Mouse (Mus musculus) hindbrain, embryonic 12.5 days (tissue): ENCODE results near the gene Txndc16. TPM values are rescaled to one million over a fixed set of nuclear protein-coding genes. Genes with fewer than 3 reads are reported as not detected.

Source experiments
- ATAC-seq: fragments of 200-750 bp; cut with Nextera tagmentation; 2 replicates; pipeline ENCODE4 v1.8.0; 2017; ENCODE audit warnings: moderate TSS enrichment; ENCODE audit not compliant: low FRiP score
- H3K27ac ChIP-seq: fragments of 300-500 bp; sonication (generic); 2 replicates; pipeline ENCODE4 v1.5.1; 2016; ENCODE audit warnings: mild to moderate bottlenecking
- H3K27me3 ChIP-seq: fragments of 300-500 bp; sonication (generic); 2 replicates; pipeline ENCODE4 v1.6.1; 2016; ENCODE audit warnings: mild to moderate bottlenecking
- H3K36me3 ChIP-seq: fragments of 300-500 bp; sonication (generic); 2 replicates; pipeline ENCODE4 v1.6.1; 2016; ENCODE audit warnings: mild to moderate bottlenecking
- H3K4me1 ChIP-seq: fragments of 300-500 bp; sonication (generic); 2 replicates; pipeline ENCODE4 v1.6.1; 2016
- H3K4me2 ChIP-seq: fragments of 300-500 bp; sonication (generic); replicated peaks from 2 replicates; pipeline ENCODE4 v1.6.1; 2016; ENCODE audit warnings: mild to moderate bottlenecking
- H3K4me3 ChIP-seq: fragments of 300-500 bp; sonication (generic); 2 replicates; pipeline ENCODE4 v1.5.1; 2016; ENCODE audit warnings: mild to moderate bottlenecking
- H3K9ac ChIP-seq: fragments of 300-500 bp; sonication (generic); 2 replicates; pipeline ENCODE4 v1.6.1; 2016; ENCODE audit warnings: mild to moderate bottlenecking, moderate library complexity
- H3K9me3 ChIP-seq: fragments of 300-500 bp; sonication (generic); replicated peaks from 2 replicates; pipeline ENCODE4 v1.6.1; 2016; ENCODE audit warnings: mild to moderate bottlenecking
- WGBS: fragments of 180-500 bp; shearing (Covaris S2); methylation state at CpG from one replicate; pipeline ENCODE4 v1.1.7; 2016; 5-methylcytosine and 5-hydroxymethylcytosine counted together
- polyA plus RNA-seq: library from polyadenylated mRNA; unstranded; fragments of >200 nt; fragmentation: Nextera tagmentation; extraction: Ambion mirVana; gene quantifications from 2 replicates; pipeline ENCODE4 v1.2.1, GENCODE M21; 2016

Txndc16 gene
- polyA plus RNA-seq, 1 experiment from 2014 or later: 33.0 TPM

DNA sequence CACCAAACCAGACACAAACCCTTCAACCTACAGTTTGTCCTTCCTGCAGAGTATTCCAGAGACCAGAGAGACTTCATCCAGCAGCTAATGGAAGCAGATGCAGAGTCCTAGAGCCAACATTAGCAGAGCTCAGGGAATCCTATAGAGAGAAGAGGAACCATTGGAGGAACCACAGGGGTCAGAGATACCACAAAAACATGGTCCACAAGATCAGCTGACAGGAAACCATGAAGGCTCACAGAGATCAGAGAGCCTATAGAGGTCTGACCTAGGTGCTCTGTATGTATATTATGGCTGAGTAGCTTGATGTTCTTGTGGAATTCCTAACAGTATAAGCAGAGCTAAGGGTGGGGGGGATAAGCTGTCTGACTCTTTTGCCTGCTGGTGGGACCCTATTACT is 19.5 kb downstream of the Txndc16 start:
- H3K4me2 ChIP-seq: no peak overlapping the region
- no peak overlapping the region for H3K4me3 ChIP-seq
- H3K9ac ChIP-seq: no peak overlapping the region
- H3K9me3 ChIP-seq: no peaks in the 10 kb centered on the region
- H3K36me3 ChIP-seq: peaks cover 26% of the 10 kb centered on the region
- no peak for ATAC-seq
- H3K27ac ChIP-seq: no peak overlapping the region
- H3K27me3 ChIP-seq: no peaks in the 10 kb centered on the region
- H3K4me1 ChIP-seq: no peaks in the 10 kb centered on the region

- 88% methylated on average over 2 of the region's 2 CpGs for WGBS
- no peaks in the 10 kb centered on the region for H3K36me3 ChIP-seq
- ATAC-seq: no peak
- no peak overlapping the region for H3K27ac ChIP-seq
- H3K4me1 ChIP-seq: no peaks in the 10 kb centered on the region
- H3K9me3 ChIP-seq: peaks cover 5% of the 10 kb centered on the region; the same call in 1 of the 2 replicates
- no peaks in the 10 kb centered on the region for H3K27me3 ChIP-seq
- H3K9ac ChIP-seq: no peak overlapping the region
- H3K4me3 ChIP-seq: no peak overlapping the region
- H3K4me2 ChIP-seq: no peak overlapping the region
Measured at GRCm38 (mm10) chr14:45190999-45191398, 29.1 kb downstream of the Txndc16 start.

GRCm38 (mm10) chr14:45181611-45182010 is 38.5 kb downstream of the Txndc16 start:
- H3K27me3 ChIP-seq: no peaks in the 10 kb centered on the region
- no peak overlapping the region for H3K9ac ChIP-seq
- WGBS: 93% methylated on average over 4 of the region's 4 CpGs
- no peaks in the 10 kb centered on the region for H3K9me3 ChIP-seq
- no peak overlapping the region for H3K4me2 ChIP-seq
- no peak for ATAC-seq
- no peaks in the 10 kb centered on the region for H3K4me1 ChIP-seq
- H3K27ac ChIP-seq: no peak overlapping the region
- no peak overlapping the region for H3K4me3 ChIP-seq
- H3K36me3 ChIP-seq: peaks cover 10% of the 10 kb centered on the region; the same call in 1 of the 2 replicates

DNA sequence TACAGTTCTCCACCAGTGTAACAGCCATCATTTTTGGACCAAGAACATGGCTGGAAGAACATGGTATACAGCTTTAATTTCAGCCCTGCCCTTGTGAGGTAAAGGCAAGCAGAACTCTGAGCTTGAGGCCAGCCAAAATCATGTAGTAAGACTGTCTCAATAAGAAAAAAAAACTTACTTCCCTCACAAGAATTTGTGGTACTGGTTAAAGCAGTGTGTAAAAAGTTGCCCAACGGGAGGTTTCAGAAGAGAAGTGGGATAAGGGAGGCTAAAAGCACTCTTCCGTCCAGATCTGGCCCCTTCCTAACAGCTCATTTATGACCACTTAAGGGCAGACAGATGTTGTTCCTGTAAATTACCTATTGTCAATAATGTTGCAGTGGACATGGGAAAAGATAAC is 40.5 kb downstream of the Txndc16 start:
- no peak for ATAC-seq

DNA sequence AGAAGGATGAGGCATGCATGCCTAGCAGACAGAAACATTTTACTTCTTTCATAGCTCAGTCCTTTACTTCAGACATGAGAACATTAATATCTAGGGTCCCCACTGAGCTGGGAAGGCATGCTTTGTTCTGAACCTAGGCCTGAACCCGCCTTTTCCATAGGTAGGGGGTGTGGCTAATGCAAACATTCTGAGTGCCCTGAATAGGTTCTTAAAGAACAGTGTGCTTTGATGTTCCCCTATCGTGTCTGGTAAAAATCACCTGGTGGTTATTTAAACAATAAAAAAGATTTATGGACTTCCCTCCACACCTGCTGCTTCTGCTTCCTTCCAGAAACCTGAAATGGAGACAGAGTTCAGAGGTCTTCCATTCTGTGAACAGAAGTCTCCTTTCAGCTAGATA is 40.9 kb downstream of the Txndc16 start:
- Histone ChIP-seq H3K27ac (no peak overlapping the region), H3K4me1 (0 out of 2 replicates have a peak, but pooled peaks cover 2% of the 10 kb centered on the region), H3K27me3 (no peaks in the 10 kb centered on the region), H3K4me3 (no peak overlapping the region), H3K36me3 (peaks cover 10% of the 10 kb centered on the region; the same call in 1 of the 2 replicates), H3K9ac (no peak overlapping the region), H3K4me2 (no peak overlapping the region), H3K9me3 (no peaks in the 10 kb centered on the region)
- ATAC-seq: no peak
- WGBS: 71% methylated on average over 2 of the region's 2 CpGs

More for the DNA sequence above, 40.5 kb downstream of the Txndc16 start:
- no peak overlapping the region for H3K4me3 ChIP-seq
- no peak overlapping the region for H3K4me2 ChIP-seq
- no peaks in the 10 kb centered on the region for H3K27me3 ChIP-seq
- peaks cover 10% of the 10 kb centered on the region; the same call in 1 of the 2 replicates for H3K36me3 ChIP-seq
- no peak overlapping the region for H3K9ac ChIP-seq
- 0 out of 2 replicates have a peak, but pooled peaks cover 2% of the 10 kb centered on the region for H3K4me1 ChIP-seq
- WGBS: 90% methylated on average over 2 of the region's 2 CpGs
- H3K27ac ChIP-seq: no peak overlapping the region
- H3K9me3 ChIP-seq: no peaks in the 10 kb centered on the region

GRCm38 (mm10) chr14:45175012-45175740 is 45.0 kb downstream of the Txndc16 start:
- H3K36me3 ChIP-seq: no peaks in the 10 kb centered on the region
- ATAC-seq: no peak
- H3K27ac ChIP-seq: no peak overlapping the region
- H3K9me3 ChIP-seq: no peaks in the 10 kb centered on the region
- H3K4me2 ChIP-seq: no peak overlapping the region
- H3K4me1 ChIP-seq: 0 out of 2 replicates have a peak, but pooled peaks cover 2% of the 10 kb centered on the region
- WGBS: 83% methylated on average over 14 of the region's 14 CpGs
- no peak overlapping the region for H3K9ac ChIP-seq
- H3K4me3 ChIP-seq: no peak overlapping the region
- no peaks in the 10 kb centered on the region for H3K27me3 ChIP-seq

GRCm38 (mm10) chr14:45172260-45172659 is 47.9 kb downstream of the Txndc16 start:
- WGBS: 94% methylated on average over 5 of the region's 5 CpGs
- Histone ChIP-seq H3K4me3 (no peak overlapping the region), H3K27me3 (no peaks in the 10 kb centered on the region), H3K27ac (no peak overlapping the region), H3K4me2 (no peak overlapping the region), H3K9me3 (no peaks in the 10 kb centered on the region), H3K36me3 (0 out of 2 replicates have a peak, but pooled peaks cover 5% of the 10 kb centered on the region), H3K9ac (no peak overlapping the region), H3K4me1 (0 out of 2 replicates have a peak, but pooled peaks cover 2% of the 10 kb centered on the region)
- ATAC-seq: no peak

DNA sequence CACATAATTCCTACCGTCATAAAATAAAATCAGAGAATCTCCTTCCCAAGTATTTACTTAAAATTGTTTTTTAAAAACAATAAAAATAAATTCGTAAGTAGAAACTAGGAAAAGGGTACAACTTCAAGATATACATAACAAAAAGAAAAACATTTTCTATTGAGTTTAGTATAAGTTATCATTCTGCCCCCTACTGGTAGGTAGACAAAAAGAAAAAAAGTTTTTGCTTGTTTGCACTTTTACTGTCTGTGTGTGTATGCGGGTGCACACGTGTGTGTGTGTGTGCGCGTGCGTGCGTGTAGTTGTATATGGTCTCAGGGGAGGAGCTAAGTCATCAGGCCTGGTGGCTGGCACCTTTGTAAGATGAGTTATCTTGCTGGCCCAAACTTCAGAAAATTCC is 52.8 kb downstream of the Txndc16 start:
- Histone ChIP-seq H3K4me1 (no peaks in the 10 kb centered on the region), H3K36me3 (peaks cover 8% of the 10 kb centered on the region; the same call in 1 of the 2 replicates), H3K9me3 (no peaks in the 10 kb centered on the region), H3K4me2 (no peak overlapping the region), H3K4me3 (no peak overlapping the region), H3K27ac (no peak overlapping the region), H3K9ac (no peak overlapping the region), H3K27me3 (no peaks in the 10 kb centered on the region)
- WGBS: 87% methylated on average over 8 of the region's 8 CpGs
- ATAC-seq: no peak

DNA sequence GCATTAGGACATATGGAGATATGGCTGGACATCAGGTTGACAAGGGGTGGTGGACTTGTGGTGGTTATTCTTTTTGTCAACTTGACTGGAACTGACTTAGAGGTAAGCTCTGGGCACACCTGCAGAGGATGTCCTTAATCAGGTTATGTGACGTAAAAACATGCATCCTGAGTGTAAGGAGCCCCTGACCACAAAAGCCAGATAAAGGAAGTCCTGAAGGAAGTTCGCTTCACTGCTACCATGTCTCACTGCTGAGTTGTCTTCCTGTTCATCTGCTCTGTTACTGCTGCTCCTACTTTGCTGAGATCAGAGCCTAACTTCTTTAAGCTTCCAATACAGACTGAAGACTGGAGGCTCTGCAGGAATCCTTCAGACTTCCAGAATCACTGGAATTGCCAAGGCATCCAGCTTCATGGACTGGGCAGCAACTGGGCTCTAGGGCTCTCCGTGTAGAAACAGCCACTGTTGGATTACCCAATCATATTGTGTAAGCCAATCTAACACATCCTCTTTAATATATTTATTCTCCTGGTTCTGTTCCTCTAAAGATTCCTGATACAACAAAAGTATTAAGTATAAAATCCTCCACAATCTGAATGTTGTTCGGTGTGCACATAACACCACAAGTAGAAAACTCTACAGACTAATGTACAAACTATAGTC is 64.5 kb downstream of the Txndc16 start:
- Histone ChIP-seq H3K4me2 (no peak overlapping the region), H3K9me3 (no peaks in the 10 kb centered on the region), H3K27me3 (no peaks in the 10 kb centered on the region), H3K27ac (no peak overlapping the region), H3K36me3 (no peaks in the 10 kb centered on the region), H3K9ac (no peak overlapping the region), H3K4me3 (no peak overlapping the region), H3K4me1 (no peaks in the 10 kb centered on the region)
- WGBS: 83% methylated on average over 4 of the region's 4 CpGs
- no peak for ATAC-seq

DNA sequence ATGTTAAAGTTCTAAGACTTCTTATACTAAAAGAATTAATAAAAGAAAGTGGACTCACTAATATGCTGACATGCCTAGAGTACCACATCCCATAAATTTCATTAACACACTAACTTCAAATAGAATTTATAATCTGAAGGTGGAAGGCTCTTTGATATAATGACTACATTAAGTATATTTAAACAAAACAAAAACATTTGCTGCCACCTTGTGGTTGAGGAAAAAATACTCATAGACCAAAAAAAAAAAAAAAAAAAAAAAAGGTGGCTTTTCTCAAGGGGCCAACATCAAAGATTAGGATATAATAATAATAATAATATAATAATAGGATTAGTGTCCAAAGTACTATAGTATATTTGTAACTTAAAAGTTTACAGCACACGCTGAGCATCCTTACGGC is 66.9 kb downstream of the Txndc16 start:
- no peaks in the 10 kb centered on the region for H3K27me3 ChIP-seq
- no peak overlapping the region for H3K27ac ChIP-seq
- H3K4me2 ChIP-seq: no peak overlapping the region
- WGBS: 79% methylated on average over 2 of the region's 2 CpGs
- H3K9ac ChIP-seq: no peak overlapping the region
- H3K4me1 ChIP-seq: no peaks in the 10 kb centered on the region
- H3K4me3 ChIP-seq: no peak overlapping the region
- no peaks in the 10 kb centered on the region for H3K36me3 ChIP-seq
- H3K9me3 ChIP-seq: no peaks in the 10 kb centered on the region
- no peak for ATAC-seq

DNA sequence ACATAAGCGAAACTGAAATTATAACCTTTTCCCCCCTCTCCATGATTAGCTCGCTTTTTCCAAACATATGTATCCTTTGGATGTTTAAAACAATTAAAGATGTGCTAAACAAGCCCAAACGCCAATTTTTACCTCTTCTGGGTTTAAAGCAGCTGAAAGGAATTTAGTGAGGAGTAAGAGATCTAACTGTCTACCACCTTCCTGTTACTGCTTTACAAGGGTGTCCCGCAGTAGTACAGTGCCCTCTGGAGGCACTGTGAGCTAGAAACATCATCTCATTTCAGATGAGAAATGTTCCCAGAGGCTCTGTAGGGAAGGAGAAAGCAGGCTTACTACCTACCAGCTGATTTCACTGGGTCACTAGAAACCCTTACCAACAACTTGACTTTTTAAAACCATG is 77.6 kb downstream of the Txndc16 start:
- no peak overlapping the region for H3K4me2 ChIP-seq
- ATAC-seq: no peak
- H3K4me3 ChIP-seq: no peak overlapping the region
- no peak overlapping the region for H3K27ac ChIP-seq
- H3K36me3 ChIP-seq: 0 out of 2 replicates have a peak, but pooled peaks cover 3% of the 10 kb centered on the region
- H3K4me1 ChIP-seq: no peaks in the 10 kb centered on the region
- 59% methylated on average over 4 of the region's 4 CpGs for WGBS
- H3K27me3 ChIP-seq: no peaks in the 10 kb centered on the region
- no peak overlapping the region for H3K9ac ChIP-seq
- no peaks in the 10 kb centered on the region for H3K9me3 ChIP-seq

DNA sequence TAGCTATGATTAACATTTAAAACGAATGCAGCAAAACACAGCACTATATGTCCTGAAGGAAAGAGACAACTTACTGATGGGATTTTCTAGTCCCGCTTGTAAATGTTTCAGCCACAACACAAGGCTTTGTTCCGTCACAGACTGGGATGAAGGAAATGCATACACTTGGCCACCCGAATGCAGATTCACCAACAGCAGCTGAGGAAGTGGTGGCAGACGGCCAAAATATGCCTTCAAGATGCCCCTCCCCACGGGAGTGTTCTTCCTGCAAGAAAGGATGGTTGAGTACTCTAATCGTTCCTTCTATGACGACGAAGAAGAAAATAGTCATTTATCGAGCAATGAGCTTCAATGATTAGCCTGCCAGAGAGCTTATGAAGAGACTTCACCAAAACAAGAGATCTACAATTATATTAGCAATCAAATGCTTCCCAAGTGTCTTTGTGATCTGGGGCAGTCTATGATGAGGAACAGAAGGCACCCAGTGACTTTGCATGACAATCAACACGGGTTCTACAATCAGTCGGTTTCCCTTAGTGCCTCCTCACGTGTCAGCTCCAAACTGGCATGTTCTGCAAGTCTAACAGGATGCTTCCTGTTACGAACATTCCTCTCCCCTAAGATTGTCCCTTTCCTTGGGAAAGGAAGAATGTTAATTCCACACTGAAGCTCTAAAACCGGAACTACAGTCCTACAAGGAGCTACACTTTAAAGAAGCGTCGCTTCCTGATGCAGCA is 79.6 kb downstream of the Txndc16 start:
- no peaks in the 10 kb centered on the region for H3K27me3 ChIP-seq
- H3K36me3 ChIP-seq: 0 out of 2 replicates have a peak, but pooled peaks cover 3% of the 10 kb centered on the region
- no peaks in the 10 kb centered on the region for H3K9me3 ChIP-seq
- no peak overlapping the region for H3K4me2 ChIP-seq
- no peak overlapping the region for H3K27ac ChIP-seq
- H3K4me1 ChIP-seq: no peaks in the 10 kb centered on the region
- WGBS: 85% methylated on average over 17 of the region's 17 CpGs
- ATAC-seq: no peak
- H3K4me3 ChIP-seq: no peak overlapping the region
- H3K9ac ChIP-seq: no peak overlapping the region
